Mouse (Mus musculus) CH12.LX (cell line): ENCODE measurements around the gene Mgat5. TPM values are rescaled to one million over a fixed set of nuclear protein-coding genes. Genes with fewer than 3 reads are reported as not detected.

Source experiments
- DNase-seq: peaks from one replicate; pipeline ENCODE4 v3.0.0-alpha.2; 2013; ENCODE audit errors: extremely low read depth
- H3K27ac ChIP-seq: 2 replicates; pipeline ENCODE4 v1.5.1; 2012; ENCODE audit warnings: low read depth, mild to moderate bottlenecking, control low read depth, moderate library complexity; ENCODE audit not compliant: insufficient read depth
- H3K27me3 ChIP-seq: replicated peaks from 2 replicates; pipeline ENCODE3; 2012; ENCODE audit warnings: inconsistent platforms
- H3K36me3 ChIP-seq, 2 experiments: replicated peaks in 1 of 2; 2 replicates each; pipeline versions ENCODE3 to v1.6.1; 2012; ENCODE audit warnings: inconsistent platforms in 1 of 2, low read length in 1 of 2, mild to moderate bottlenecking in 1 of 2, mixed read lengths in 1 of 2, moderate library complexity in 1 of 2; ENCODE audit not compliant: control insufficient read depth in 1 of 2, insufficient read depth in 1 of 2
- H3K4me1 ChIP-seq, 2 experiments: 2 replicates each; pipeline ENCODE4 v1.6.1; 2012; ENCODE audit warnings: inconsistent platforms in 1 of 2, moderate library complexity in 1 of 2; ENCODE audit not compliant: insufficient read depth in 2 of 2, control insufficient read depth in 1 of 2
- H3K4me2 ChIP-seq: 2 replicates; pipeline ENCODE4 v1.6.1; 2012; ENCODE audit warnings: low read depth, mild to moderate bottlenecking, control low read depth; ENCODE audit not compliant: poor library complexity, insufficient read depth, severe bottlenecking
- H3K4me3 ChIP-seq, 3 experiments: fragments of 150-350 bp in 1 of 3; sonication (generic) in 1 of 3; replicated peaks in 1 of 3; 2 replicates each; pipeline versions ENCODE3 to v1.5.1; 2011 to 2012; ENCODE audit warnings: low read depth in 2 of 3, low read length in 2 of 3, mild to moderate bottlenecking in 2 of 3, moderate library complexity in 2 of 3, control low read depth in 1 of 3, improper control_type of control experiment in 1 of 3, inconsistent platforms in 1 of 3, mixed read lengths in 1 of 3; ENCODE audit not compliant: poor library complexity in 1 of 3
- H3K79me2 ChIP-seq: replicated peaks from 2 replicates; pipeline ENCODE4 v1.6.1; 2012; ENCODE audit warnings: mild to moderate bottlenecking, moderate library complexity; ENCODE audit not compliant: control insufficient read depth, poor library complexity, insufficient read depth, severe bottlenecking; ENCODE audit errors: extremely low read depth
- H3K9ac ChIP-seq: 2 replicates; pipeline ENCODE4 v1.6.1; 2012; ENCODE audit warnings: low read depth, mild to moderate bottlenecking, control low read depth, moderate library complexity; ENCODE audit not compliant: insufficient read depth
- H3K9me3 ChIP-seq: replicated peaks from 2 replicates; pipeline ENCODE3; 2012; ENCODE audit warnings: low read length, inconsistent platforms, mixed read lengths
- BHLHE40 ChIP-seq: IDR thresholded peaks from 2 replicates; pipeline ENCODE4 v1.6.1; 2011; ENCODE audit warnings: mild to moderate bottlenecking, low read depth, low read length, improper control_type of control experiment
- E2F4 ChIP-seq: IDR thresholded peaks from 2 replicates; pipeline ENCODE4 v1.6.1; 2011; ENCODE audit warnings: low read depth, low read length, improper control_type of control experiment; ENCODE audit not compliant: insufficient replicate concordance
- EP300 ChIP-seq: IDR thresholded peaks from 2 replicates; pipeline ENCODE4 v1.6.1; 2011; ENCODE audit warnings: low read length, improper control_type of control experiment
- HCFC1 ChIP-seq: IDR thresholded peaks from 2 replicates; pipeline ENCODE4 v1.6.1; 2012; ENCODE audit warnings: low read depth, mild to moderate bottlenecking, inconsistent platforms, low read length, improper control_type of control experiment
- MAX ChIP-seq: IDR thresholded peaks from 2 replicates; pipeline ENCODE4 v1.6.1; 2011; ENCODE audit warnings: low read length, improper control_type of control experiment
- MAZ ChIP-seq: IDR thresholded peaks from 2 replicates; pipeline ENCODE4 v1.6.1; 2012; ENCODE audit warnings: low read depth, mild to moderate bottlenecking, inconsistent platforms, low read length, improper control_type of control experiment, moderate library complexity
- PAX5 ChIP-seq: IDR thresholded peaks from 2 replicates; pipeline ENCODE4 v1.6.1; 2012; ENCODE audit warnings: low read length, inconsistent platforms, mixed read lengths
- POLR2AphosphoS2 ChIP-seq: IDR thresholded peaks from 2 replicates; pipeline ENCODE4 v1.6.1; 2011; ENCODE audit warnings: low read depth, low read length, improper control_type of control experiment
- RAD21 ChIP-seq: IDR thresholded peaks from 2 replicates; pipeline ENCODE4 v1.6.1; 2011; ENCODE audit warnings: low read depth, mild to moderate bottlenecking, low read length, improper control_type of control experiment, moderate library complexity
- RCOR1 ChIP-seq: conservative IDR thresholded peaks from 2 replicates; pipeline ENCODE4 v1.6.1; 2012; ENCODE audit warnings: low read depth, mild to moderate bottlenecking, inconsistent platforms, low read length, improper control_type of control experiment
- SIN3A ChIP-seq: IDR thresholded peaks from 2 replicates; pipeline ENCODE4 v1.6.1; 2012; ENCODE audit warnings: low read length, improper control_type of control experiment, inconsistent platforms
- SMC3 ChIP-seq: IDR thresholded peaks from 2 replicates; pipeline ENCODE4 v1.6.1; 2011; ENCODE audit warnings: low read depth, low read length, improper control_type of control experiment
- USF2 ChIP-seq: conservative IDR thresholded peaks from 2 replicates; pipeline ENCODE4 v1.6.1; 2011; ENCODE audit warnings: low read depth, low read length, improper control_type of control experiment
- ZC3H11A ChIP-seq: IDR thresholded peaks from 2 replicates; pipeline ENCODE4 v1.6.1; 2012; ENCODE audit warnings: low read depth, mild to moderate bottlenecking, inconsistent platforms, low read length, improper control_type of control experiment
- ZKSCAN1 ChIP-seq: IDR thresholded peaks from 2 replicates; pipeline ENCODE4 v1.6.1; 2012; ENCODE audit warnings: low read depth, inconsistent platforms, low read length, improper control_type of control experiment, borderline replicate concordance
- dilution Hi-C: fragments of 300-500 bp; cut with MboI; formaldehyde crosslinking; loops from 2 replicates; pipeline ENCODE4 v1.14.3; 2020; ENCODE audit warnings: low sequenced_read_pairs; ENCODE audit not compliant: extremely low pct_unique_long_range_greater_than_20kb, extremely low pct_ligation_motif_present
- in situ Hi-C: fragments of 300-500 bp; cut with MboI; formaldehyde crosslinking; loops from 3 replicates; pipeline ENCODE4 v1.14.3; 2019; ENCODE audit warnings: low sequenced_read_pairs, low pct_ligation_motif_present, low pct_unique_long_range_greater_than_20kb, mixed read lengths
- polyA plus RNA-seq: library from polyadenylated mRNA; unstranded; fragments of >175 nt; gene quantifications from 2 replicates; pipeline ENCODE4 v1.2.1, GENCODE M21; 2012; ENCODE audit warnings: low read depth; ENCODE audit not compliant: insufficient read length
- total RNA-seq, 2 experiments: library from RNA; depleted of rRNA; stranded (reverse); fragments of 300-350 nt in 1 of 2; fragments of >200 nt in 1 of 2; gene quantifications; 2 replicates each; pipeline ENCODE4 v1.2.3; 2012 to 2014

The Mgat5 gene
- total and polyA plus RNA-seq, 3 experiments, result 5.9 to 8.8 (median 6.6) TPM

GRCm38 (mm10) chr1:127299774-127300173 lies 95.0 kb downstream of the Mgat5 start:
- DNase-seq, result no peak
- H3K4me1 ChIP-seq, result peaks cover 9 to 50% of the 10 kb centered on the region in 2 experiments; a peak in 3 of 4 replicates
- no peaks in the 10 kb centered on the region for H3K27me3 ChIP-seq
- H3K4me3 ChIP-seq, result no peak overlapping the region
- H3K4me2 ChIP-seq, result no peak overlapping the region
- H3K9ac ChIP-seq, result no peak overlapping the region
- dilution Hi-C loops (no loop called here), in situ Hi-C loops (loop anchor here (10.0 kb wide), 1 partner anchor 95 kb away; the partner anchor contains the start of gene Mgat5)
- H3K79me2 ChIP-seq, result no peaks in the 10 kb centered on the region
- H3K9me3 ChIP-seq, result no peaks in the 10 kb centered on the region
- TF ChIP-seq EP300, result no peak
- TF ChIP-seq RCOR1, result no peak
- TF ChIP-seq PAX5, result no peak
- no peak for TF ChIP-seq MAX
- no peak for TF ChIP-seq HCFC1
- peaks cover 0 to 4% of the 10 kb centered on the region in 2 experiments for H3K36me3 ChIP-seq
- H3K27ac ChIP-seq, result no peak overlapping the region

- in situ Hi-C loops, result loop anchor here (10.0 kb wide), 1 partner anchor 96 kb away; the partner anchor contains the start of gene Mgat5
- H3K79me2 ChIP-seq, result no peaks in the 10 kb centered on the region
- TF ChIP-seq ZC3H11A, result no peak
- TF ChIP-seq RAD21, result no peak
- TF ChIP-seq POLR2AphosphoS2, result no peak
- TF ChIP-seq SIN3A, result no peak
- no peak for TF ChIP-seq ZKSCAN1
- TF ChIP-seq BHLHE40, result no peak
- TF ChIP-seq E2F4, result no peak
- TF ChIP-seq SMC3, result no peak
- TF ChIP-seq USF2, result no peak
- no peak for TF ChIP-seq MAZ
- TF ChIP-seq, all 38 proteins: peak for 0
- no peaks in the 10 kb centered on the region for H3K9me3 ChIP-seq
- peaks cover 12 to 58% of the 10 kb centered on the region in 2 experiments for H3K4me1 ChIP-seq
- DNase-seq, result no peak
- no peak overlapping the region for H3K4me3 ChIP-seq
- H3K27me3 ChIP-seq, result no peaks in the 10 kb centered on the region
- H3K27ac ChIP-seq, result no peak overlapping the region
- H3K36me3 ChIP-seq, result peaks cover 0 to 4% of the 10 kb centered on the region in 2 experiments
- H3K4me2 ChIP-seq, result no peak overlapping the region
- no peak overlapping the region for H3K9ac ChIP-seq
- dilution Hi-C loops, result no loop called here
Observed at GRCm38 (mm10) chr1:127301038-127301437, 96.2 kb downstream of the Mgat5 start.

GRCm38 (mm10) chr1:127302620-127303019 lies 97.8 kb downstream of the Mgat5 start:
- peaks cover 8 to 58% of the 10 kb centered on the region in 2 experiments for H3K4me1 ChIP-seq
- H3K9ac ChIP-seq, result no peak overlapping the region
- no peaks in the 10 kb centered on the region for H3K9me3 ChIP-seq
- TF ChIP-seq SMC3 (no peak), ZKSCAN1 (no peak)
- H3K79me2 ChIP-seq, result no peaks in the 10 kb centered on the region
- dilution Hi-C loops, result no loop called here
- H3K27ac ChIP-seq, result no peak overlapping the region
- H3K4me2 ChIP-seq, result no peak overlapping the region
- in situ Hi-C loops, result loop anchor here (10.0 kb wide), 1 partner anchor 98 kb away; the partner anchor contains the start of gene Mgat5
- no peaks in the 10 kb centered on the region for H3K27me3 ChIP-seq
- peaks cover 0 to 16% of the 10 kb centered on the region in 2 experiments for H3K36me3 ChIP-seq
- no peak for DNase-seq
- H3K4me3 ChIP-seq, result no peak overlapping the region
